Mouse (Mus musculus) adrenal gland, postnatal 10 days (tissue): ENCODE results near the gene Son. TPM values are rescaled to one million over a fixed set of nuclear protein-coding genes. Genes with fewer than 3 reads are reported as not detected.
"Not testable (repeated sequence)": the region's sequence is repeated elsewhere in the genome, so short reads cannot be mapped to it uniquely, and the experiment has no call there.

Source experiments
- DNase-seq: peaks from one replicate; pipeline ENCODE4 v3.0.0; 2021; ENCODE audit warnings: mixed read lengths
- total RNA-seq, 2 experiments: library from RNA; stranded (reverse); gene quantifications; 2 replicates each; pipeline ENCODE4 v1.2.3; 2021

Gene Son
- total RNA-seq, 2 experiments from 2014 or later: 169 to 238 TPM

- peak; percentile 64 for DNase-seq
These were observed 8.1 kb upstream of the Son start for GRCm38 (mm10) chr16:91639161-91639560.

GRCm38 (mm10) chr16:91639636-91640035 lies 7.7 kb upstream of the Son start:
- no peak for DNase-seq

GRCm38 (mm10) chr16:91640171-91640570 lies 7.1 kb upstream of the Son start:
- no peak for DNase-seq

- DNase-seq: no peak
These were observed 2.4 kb upstream of the Son start for GRCm38 (mm10) chr16:91644901-91645300.

- not testable (repeated sequence) for DNase-seq
These were observed 1.9 kb upstream of the Son start for GRCm38 (mm10) chr16:91645420-91645819.

- no peak for DNase-seq
These were observed 1.2 kb upstream of the Son start for GRCm38 (mm10) chr16:91645995-91646602.

GRCm38 (mm10) chr16:91646681-91647419 lies 456 bp upstream of the Son start, which contains the start of gene Gart:
Gart (minus strand) TSS chr16:91646952.
- DNase-seq: peak; percentile 98

- peak; percentile 94 for DNase-seq
These were observed 879 bp downstream of the Son start for GRCm38 (mm10) chr16:91648220-91648550.

GRCm38 (mm10) chr16:91649246-91649645 lies 1.9 kb downstream of the Son start:
- DNase-seq: no peak

- DNase-seq: no peak
These were observed 2.5 kb downstream of the Son start for GRCm38 (mm10) chr16:91649781-91650180.

GRCm38 (mm10) chr16:91652191-91652590 lies 4.9 kb downstream of the Son start:
- no peak for DNase-seq

GRCm38 (mm10) chr16:91655285-91655684 lies 8.0 kb downstream of the Son start:
- no peak for DNase-seq

GRCm38 (mm10) chr16:91657285-91657684 lies 10.0 kb downstream of the Son start:
- DNase-seq: no peak

GRCm38 (mm10) chr16:91658471-91658870 lies 11.2 kb downstream of the Son start:
- no peak for DNase-seq

GRCm38 (mm10) chr16:91659798-91660197 lies 12.5 kb downstream of the Son start:
- no peak for DNase-seq

GRCm38 (mm10) chr16:91661397-91661796 lies 14.1 kb downstream of the Son start:
- no peak for DNase-seq

- no peak for DNase-seq
These were observed 15.0 kb downstream of the Son start for GRCm38 (mm10) chr16:91662336-91662735.

GRCm38 (mm10) chr16:91663795-91664194 lies 16.5 kb downstream of the Son start:
- no peak for DNase-seq

- no peak for DNase-seq
These were observed 27.2 kb downstream of the Son start for GRCm38 (mm10) chr16:91674500-91674899.

GRCm38 (mm10) chr16:91678147-91678911 lies 31.0 kb downstream of the Son start:
- DNase-seq: no peak

- DNase-seq: no peak
These were observed 33.4 kb downstream of the Son start for GRCm38 (mm10) chr16:91680656-91681055.

- no peak for DNase-seq
These were observed 38.2 kb downstream of the Son start for GRCm38 (mm10) chr16:91685526-91685925.

GRCm38 (mm10) chr16:91686369-91686768 lies 39.1 kb downstream of the Son start:
- DNase-seq: no peak
